32 mouse cellular contexts compared by ENCODE assay signal in genomic region chr2:65508217-65508616, GRCm38 (mm10). TPM values are rescaled to one million over a fixed set of nuclear protein-coding genes. Genes with fewer than 3 reads are reported as not detected.
DNase-seq lines count a peak whose midpoint lies in the region; ATAC-seq and TF ChIP-seq lines count a peak whose summit lies in the region.
"Had no signal": no experiment of that assay in that cellular context is flagged by ENCODE, and none has a peak within 500 bp of the region (broad histone marks: within the 10 kb centered on the region; RNA-seq: fewer than 3 reads in every experiment).

No protein-coding gene starts in this region.

- 0 out of 2 replicates have a peak, but pooled peaks cover 2% of the 10 kb centered on the region for H3K4me1 ChIP-seq in testis, adult 2 months (ENCODE audit: control insufficient read depth, insufficient read depth, low read length)
- peaks cover 0 to 2% of the 10 kb centered on the region in 2 experiments; a peak in 1 of 4 replicates for H3K4me1 ChIP-seq in ES-E14 (ENCODE audit: control insufficient read depth in 2 of 2, insufficient read depth in 2 of 2, low read length in 2 of 2, poor library complexity in 1 of 2)
- H3K4me1 ChIP-seq: embryonic facial prominence, embryonic 10.5 days; embryonic facial prominence, embryonic 15.5 days; forebrain, embryonic 15.5 days; heart, embryonic 13.5 days; limb, embryonic 12.5 days; liver, embryonic 15.5 days had no signal

- no peak for TF ChIP-seq POLR2A in testis, adult 2 months (IDR thresholded peaks at IDR 0.05; ENCODE audit: control insufficient read depth, low read depth, low read length)

- DNase-seq in testis, postnatal 10 days (ENCODE audit: low spot score), result no peak
- peak; percentile 16 for DNase-seq in ES-E14 (ENCODE audit: low read depth, low spot score)
- no peak for DNase-seq in layer of hippocampus, adult 18-20 months (ENCODE audit: low spot score in 2 of 2)
- DNase-seq in adrenal gland, adult 18-20 months (ENCODE audit: low spot score in 2 of 2), result no peak
- DNase-seq in layer of hippocampus, adult 9-11 months, result no peak
- DNase-seq: adrenal gland, postnatal 25 days; B cell, adult 2 months; cerebellum, adult 11-12 months; cerebellum, adult 9-11 months; gastrocnemius, postnatal 25 days; heart, postnatal 10 days; kidney, adult 9 months; kidney, postnatal 10 days; lung, embryonic 14.5 days; lung, postnatal 4 days; midbrain, embryonic 14.5 days; right cerebral cortex, postnatal 25 days; thymus, postnatal 4 days had no signal

- H3K27ac ChIP-seq in testis, adult 2 months (ENCODE audit: control insufficient read depth, insufficient read depth, low read depth, low read length), result no peak overlapping the region
- H3K27ac ChIP-seq in ES-E14 (ENCODE audit: insufficient read depth, low read depth, low read length, poor library complexity, severe bottlenecking), result no peak overlapping the region; the same call in 1 of the 2 replicates
- H3K27ac ChIP-seq: embryonic facial prominence, embryonic 10.5 days; embryonic facial prominence, embryonic 15.5 days; forebrain, embryonic 15.5 days; heart, embryonic 13.5 days; hindbrain, embryonic 14.5 days; left cerebral cortex, adult 2 months; limb, embryonic 12.5 days; liver, embryonic 15.5 days had no signal

- ATAC-seq in common myeloid progenitor, adult 5-6 weeks (replicated peaks; ENCODE audit: low read depth, poor library complexity, severe bottlenecking), result 0 out of 2 replicates have a peak, but pooled peaks have one; percentile 36
- ATAC-seq: forebrain, embryonic 15.5 days; intestine, postnatal 0 days had no signal

- in situ Hi-C loops in ES-E14 (cut with MboI; ENCODE audit: low sequenced_read_pairs in 2 of 2, unreplicated experiment in 2 of 2), result no loop called here

- H3K9me3 ChIP-seq in ES-E14 (ENCODE audit: control insufficient read depth, insufficient read depth, low read depth, low read length), result no peaks in the 10 kb centered on the region
- H3K9me3 ChIP-seq: embryonic facial prominence, embryonic 10.5 days; embryonic facial prominence, embryonic 15.5 days; forebrain, embryonic 15.5 days; heart, embryonic 13.5 days; limb, embryonic 12.5 days; liver, embryonic 15.5 days had no signal

- no peaks in the 10 kb centered on the region for H3K27me3 ChIP-seq in testis, adult 2 months (ENCODE audit: control insufficient read depth, insufficient read depth, low read length)
- H3K27me3 ChIP-seq: embryonic facial prominence, embryonic 15.5 days; forebrain, embryonic 15.5 days; heart, embryonic 13.5 days; limb, embryonic 12.5 days; liver, embryonic 15.5 days had no signal

- H3K9ac ChIP-seq in ES-E14 (ENCODE audit: insufficient read depth, low read depth, low read length, poor library complexity, severe bottlenecking), result peak overlapping the region; percentile 35; the same call in 1 of the 2 replicates
- H3K9ac ChIP-seq: embryonic facial prominence, embryonic 15.5 days; forebrain, embryonic 15.5 days; heart, embryonic 13.5 days; hindbrain, embryonic 14.5 days; limb, embryonic 12.5 days; liver, embryonic 15.5 days; lung, embryonic 14.5 days had no signal

- peak overlapping the region; percentile 45 for H3K4me3 ChIP-seq in testis, adult 2 months (ENCODE audit: control insufficient read depth, low read depth, low read length)
- no peak overlapping the region; a peak in 1 of 4 replicates for H3K4me3 ChIP-seq in ES-E14 (ENCODE audit: insufficient read depth in 1 of 2, low read depth in 1 of 2, low read length in 2 of 2, poor library complexity in 1 of 2, severe bottlenecking in 1 of 2)
- H3K4me3 ChIP-seq: embryonic facial prominence, embryonic 10.5 days; embryonic facial prominence, embryonic 15.5 days; forebrain, embryonic 15.5 days; heart, embryonic 13.5 days; left cerebral cortex, adult 2 months; limb, embryonic 12.5 days; liver, embryonic 15.5 days had no signal

- TF ChIP-seq CTCF in testis, adult 2 months (IDR thresholded peaks at IDR 0.05; ENCODE audit: control insufficient read depth, insufficient read depth, insufficient replicate concordance, low read depth, low read length), result no peak

- H3K36me3 ChIP-seq in testis, adult 2 months (ENCODE audit: control insufficient read depth, insufficient read depth, low read length), result no peaks in the 10 kb centered on the region
- H3K36me3 ChIP-seq in ES-E14 (ENCODE audit: control insufficient read depth, insufficient read depth, low read length, poor library complexity, severe bottlenecking), result no peaks in the 10 kb centered on the region
- H3K36me3 ChIP-seq: embryonic facial prominence, embryonic 10.5 days; embryonic facial prominence, embryonic 15.5 days; heart, embryonic 13.5 days; limb, embryonic 12.5 days; liver, embryonic 15.5 days had no signal

TF ChIP-seq in ES-E14, 5 proteins besides CTCF, POLR2A, EP300 and RAD21:
- no peak for TF ChIP-seq MAFK (IDR thresholded peaks at IDR 0.05; ENCODE audit: insufficient read depth, low read depth, low read length)
- no peak for TF ChIP-seq CHD2 (IDR thresholded peaks at IDR 0.05; ENCODE audit: low read depth, low read length)
- TF ChIP-seq ZC3H11A (IDR thresholded peaks at IDR 0.05; ENCODE audit: borderline replicate concordance, low read depth, low read length), result no peak
- no peak for TF ChIP-seq ZNF384 (IDR thresholded peaks at IDR 0.05; ENCODE audit: low read depth, low read length)

RNA-seq across cellular contexts. Expression of gene Scn3a, which starts 59.2 kb away (rescaled TPM):
- polyA plus RNA-seq in testis, adult 2 months (2012; rRNA removed), result 0.06 and 0.21 TPM in 2 replicates
- total RNA-seq in ES-E14 (2012; rRNA removed), result 6.3 and 8.5 TPM in 2 replicates
- not detected in 2 replicates for total RNA-seq in common myeloid progenitor, adult 5-6 weeks (2017)
- 10 to 100 TPM; 32.7 to 35.6 TPM for total RNA-seq in layer of hippocampus, adult 18-20 months (2021)
- 1 to 10 TPM; 4.4 to 5.5 TPM for total RNA-seq in adrenal gland, adult 18-20 months (2021)
- total RNA-seq: hematopoietic stem cell, adult 5-6 weeks; megakaryocyte-erythroid progenitor cell, adult 5-6 weeks; neutrophil, adult 5-6 weeks had no signal
